Mouse (Mus musculus) heart, embryonic 14.5 days (tissue): Measurements from ENCODE around the gene Exosc8. TPM values are rescaled to one million over a fixed set of nuclear protein-coding genes. Genes with fewer than 3 reads are reported as not detected.

Source experiments
- ATAC-seq: fragments of 200-750 bp; cut with Nextera tagmentation; 2 replicates; pipeline ENCODE4 v1.8.0; 2017; ENCODE audit warnings: low read depth, moderate TSS enrichment; ENCODE audit not compliant: insufficient number of reproducible peaks, insufficient read depth, low FRiP score
- H3K27ac ChIP-seq, 2 experiments: fragments of 200-500 bp in 1 of 2; fragments of 300-500 bp in 1 of 2; sonication (generic) in 1 of 2; replicated peaks in 1 of 2; 2 replicates each; pipeline ENCODE4 v1.5.1; 2012 to 2014; ENCODE audit warnings: low read depth in 2 of 2, low read length in 2 of 2, control low read depth in 1 of 2, mild to moderate bottlenecking in 1 of 2, mixed read lengths in 1 of 2; ENCODE audit not compliant: control insufficient read depth in 1 of 2, insufficient read depth in 1 of 2
- H3K27me3 ChIP-seq: fragments of 300-500 bp; sonication (generic); 2 replicates; pipeline ENCODE4 v1.6.1; 2014; ENCODE audit warnings: mild to moderate bottlenecking, low read length, control low read depth; ENCODE audit not compliant: control insufficient read depth, insufficient read depth
- H3K36me3 ChIP-seq: fragments of 300-500 bp; sonication (generic); 2 replicates; pipeline ENCODE4 v1.6.1; 2014; ENCODE audit warnings: mild to moderate bottlenecking, control low read depth, low read length, mixed read lengths; ENCODE audit not compliant: control insufficient read depth, insufficient read depth
- H3K4me1 ChIP-seq, 2 experiments: fragments of 200-500 bp in 1 of 2; fragments of 300-500 bp in 1 of 2; sonication (generic) in 1 of 2; 2 replicates each; pipeline ENCODE4 v1.6.1; 2012 to 2014; ENCODE audit warnings: low read length in 2 of 2, control low read depth in 1 of 2, mixed read lengths in 1 of 2; ENCODE audit not compliant: control insufficient read depth in 2 of 2, insufficient read depth in 2 of 2
- H3K4me2 ChIP-seq: fragments of 300-500 bp; sonication (generic); 2 replicates; pipeline ENCODE4 v1.6.1; 2014; ENCODE audit warnings: mild to moderate bottlenecking, low read length
- H3K4me3 ChIP-seq, 2 experiments: fragments of 200-500 bp in 1 of 2; fragments of 300-500 bp in 1 of 2; sonication (generic) in 1 of 2; 2 replicates each; pipeline ENCODE4 v1.5.1; 2012 to 2014; ENCODE audit warnings: low read length in 2 of 2, mild to moderate bottlenecking in 2 of 2, control low read depth in 1 of 2, low read depth in 1 of 2, moderate library complexity in 1 of 2; ENCODE audit not compliant: control insufficient read depth in 1 of 2, insufficient read depth in 1 of 2
- H3K9ac ChIP-seq: fragments of 300-500 bp; sonication (generic); 2 replicates; pipeline ENCODE4 v1.6.1; 2014; ENCODE audit warnings: mild to moderate bottlenecking, low read length
- H3K9me3 ChIP-seq: fragments of 300-500 bp; sonication (generic); 2 replicates; pipeline ENCODE4 v1.6.1; 2016; ENCODE audit warnings: low read length, control low read depth; ENCODE audit not compliant: control insufficient read depth
- WGBS: fragments of 180-500 bp; shearing (Covaris S2); extraction: QIAGEN DNeasy Blood & Tissue Kit; methylation state at CpG from one replicate; pipeline ENCODE4 v1.1.7; 2014; 5-methylcytosine and 5-hydroxymethylcytosine counted together
- polyA plus RNA-seq: library from polyadenylated mRNA; unstranded; fragments of >200 nt; fragmentation: Nextera tagmentation; extraction: Ambion mirVana; gene quantifications from 2 replicates; pipeline ENCODE4 v1.2.1, GENCODE M21; 2014

The Exosc8 gene
- polyA plus RNA-seq, 1 experiment from 2014 or later = 79.7 TPM

DNA sequence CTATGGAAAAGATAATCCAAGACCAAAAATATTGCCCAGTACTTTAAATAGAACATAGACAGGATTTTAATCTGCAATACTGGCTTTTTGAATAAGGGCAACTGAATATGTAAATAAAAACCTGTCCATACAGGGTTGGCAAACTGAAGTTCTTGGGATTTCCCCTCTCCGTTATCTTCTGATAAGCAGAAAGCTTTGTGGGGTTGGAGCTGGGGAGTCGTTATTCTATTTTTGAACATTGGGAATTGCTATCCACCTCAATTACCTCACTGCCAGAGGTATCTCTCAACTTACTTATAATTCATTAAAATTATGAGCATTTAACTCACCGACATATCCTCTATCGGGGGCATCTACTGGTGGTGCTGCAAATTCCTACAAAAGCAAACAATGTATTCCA lies 2.8 kb downstream of the Exosc8 start:
- no peak for ATAC-seq
- no peaks in the 10 kb centered on the region for H3K27me3 ChIP-seq
- H3K27ac ChIP-seq = no peak overlapping the region
- no peak overlapping the region for H3K4me3 ChIP-seq
- H3K9me3 ChIP-seq = no peaks in the 10 kb centered on the region
- peaks cover 0 to 12% of the 10 kb centered on the region in 2 experiments; a peak in 1 of 4 replicates for H3K4me1 ChIP-seq
- H3K36me3 ChIP-seq = peaks cover 61% of the 10 kb centered on the region
- no peak overlapping the region for H3K9ac ChIP-seq
- H3K4me2 ChIP-seq = no peak overlapping the region
- WGBS = 62% methylated on average over 4 of the region's 4 CpGs

DNA sequence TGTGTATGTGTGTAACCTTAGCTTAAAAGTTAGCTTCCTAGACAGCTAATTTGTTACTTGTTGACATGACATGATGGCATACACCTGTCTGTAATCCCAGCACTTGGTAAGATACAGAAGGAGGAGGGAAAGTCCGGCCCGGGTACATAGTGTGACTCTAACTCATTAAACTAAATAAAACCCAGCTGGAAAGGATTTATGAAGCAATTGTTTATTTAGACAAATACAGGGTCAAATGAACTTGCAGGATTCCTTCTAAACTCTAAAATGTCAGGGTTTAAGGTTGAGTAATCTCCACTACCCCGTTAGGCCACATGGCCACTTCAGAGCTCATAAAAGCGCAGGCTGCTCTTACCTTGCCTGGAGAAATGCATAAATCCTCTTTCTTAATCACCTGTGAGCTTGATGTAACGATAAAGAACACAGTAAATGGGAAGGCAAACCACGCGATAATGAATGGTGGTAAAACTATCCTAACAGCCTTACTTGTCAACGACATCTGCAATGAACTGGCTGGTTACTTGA lies 3.5 kb downstream of the Exosc8 start:
- Histone ChIP-seq H3K27me3 (no peaks in the 10 kb centered on the region), H3K36me3 (peaks cover 68% of the 10 kb centered on the region), H3K9me3 (no peaks in the 10 kb centered on the region), H3K4me1 (peaks cover 0 to 12% of the 10 kb centered on the region in 2 experiments; a peak in 1 of 4 replicates), H3K4me2 (no peak overlapping the region), H3K9ac (no peak overlapping the region), H3K4me3 (no peak overlapping the region), H3K27ac (no peak overlapping the region)
- WGBS = 89% methylated on average over 8 of the region's 8 CpGs
- ATAC-seq = no peak

DNA sequence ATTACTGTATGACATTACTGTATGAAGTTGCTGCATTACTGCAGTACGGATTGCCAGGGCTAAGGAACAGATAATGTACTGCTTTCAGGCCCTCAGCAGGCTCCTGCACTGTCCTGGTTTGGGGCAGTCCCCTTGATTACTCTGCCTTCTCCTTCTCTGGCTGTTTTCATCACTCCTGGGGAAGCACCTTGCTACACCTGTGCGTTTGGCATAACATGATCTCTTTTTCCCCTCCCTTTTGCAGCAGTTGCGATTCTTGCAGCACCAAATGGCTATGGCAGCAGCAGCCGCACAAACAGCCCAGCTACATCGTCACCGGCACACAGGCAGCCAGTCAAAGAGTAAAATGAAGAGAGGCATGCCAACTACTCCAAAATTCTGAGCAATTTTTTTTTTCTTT lies 7.1 kb downstream of the Exosc8 start:
- Histone ChIP-seq H3K9me3 (no peaks in the 10 kb centered on the region), H3K27ac (no peak overlapping the region), H3K9ac (no peak overlapping the region), H3K4me1 (peaks cover 0 to 6% of the 10 kb centered on the region in 2 experiments; a peak in 1 of 4 replicates), H3K27me3 (no peaks in the 10 kb centered on the region), H3K4me2 (no peak overlapping the region), H3K36me3 (peaks cover 89% of the 10 kb centered on the region), H3K4me3 (no peak overlapping the region)
- ATAC-seq = no peak
- 90% methylated on average over 6 of the region's 6 CpGs for WGBS

DNA sequence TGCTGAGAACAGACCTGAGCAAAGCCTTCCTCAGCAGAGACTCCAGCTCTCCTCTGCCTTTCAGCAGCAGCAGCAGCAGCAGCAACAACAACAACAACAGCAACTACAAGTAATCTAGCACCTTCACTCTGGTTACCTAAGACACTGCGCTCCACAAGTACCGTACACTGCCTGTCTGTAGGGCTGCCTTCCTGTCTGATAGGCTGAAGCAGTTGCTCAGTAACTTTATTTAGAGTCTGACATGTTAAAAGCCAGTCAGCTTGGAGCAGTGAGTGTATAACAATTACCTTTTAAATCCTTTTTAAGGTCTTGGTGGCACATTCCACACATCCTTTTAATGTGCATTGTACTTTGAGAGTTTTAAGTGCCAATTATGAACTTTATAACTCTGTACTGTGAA lies 7.6 kb downstream of the Exosc8 start:
- H3K27ac ChIP-seq = no peak overlapping the region
- H3K4me1 ChIP-seq = peaks cover 0 to 3% of the 10 kb centered on the region in 2 experiments; a peak in 1 of 4 replicates
- H3K4me3 ChIP-seq = no peak overlapping the region
- no peak for ATAC-seq
- H3K4me2 ChIP-seq = no peak overlapping the region
- H3K9me3 ChIP-seq = no peaks in the 10 kb centered on the region
- peaks cover 89% of the 10 kb centered on the region for H3K36me3 ChIP-seq
- H3K27me3 ChIP-seq = no peaks in the 10 kb centered on the region
- 91% methylated on average over 2 of the region's 2 CpGs for WGBS
- no peak overlapping the region for H3K9ac ChIP-seq

DNA sequence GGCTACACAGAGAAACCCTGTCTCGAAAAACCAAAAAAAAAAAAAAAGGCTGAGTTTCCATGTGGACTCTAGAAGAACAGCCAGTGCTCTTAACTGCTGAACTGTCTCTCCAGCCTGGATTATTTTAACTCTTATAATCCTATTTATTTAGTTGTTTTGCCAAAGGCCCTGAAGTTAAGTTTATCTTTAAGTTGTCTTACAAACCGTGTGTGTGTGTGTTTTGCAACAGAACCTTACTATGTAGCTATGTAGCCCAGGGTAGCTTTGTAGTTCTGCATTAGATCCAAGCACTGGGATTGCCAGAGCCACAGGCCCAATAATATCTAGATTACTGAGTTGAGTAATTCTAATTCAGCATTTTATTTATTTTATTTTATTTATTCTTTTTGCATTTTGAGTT lies 9.8 kb downstream of the Exosc8 start:
- Histone ChIP-seq H3K27me3 (no peaks in the 10 kb centered on the region), H3K9ac (no peak overlapping the region), H3K27ac (no peak overlapping the region), H3K4me2 (no peak overlapping the region), H3K4me1 (no peaks in the 10 kb centered on the region), H3K36me3 (peaks cover 89% of the 10 kb centered on the region), H3K9me3 (no peaks in the 10 kb centered on the region), H3K4me3 (no peak overlapping the region)
- ATAC-seq = no peak
- WGBS = 75% methylated on average over 2 of the region's 2 CpGs

DNA sequence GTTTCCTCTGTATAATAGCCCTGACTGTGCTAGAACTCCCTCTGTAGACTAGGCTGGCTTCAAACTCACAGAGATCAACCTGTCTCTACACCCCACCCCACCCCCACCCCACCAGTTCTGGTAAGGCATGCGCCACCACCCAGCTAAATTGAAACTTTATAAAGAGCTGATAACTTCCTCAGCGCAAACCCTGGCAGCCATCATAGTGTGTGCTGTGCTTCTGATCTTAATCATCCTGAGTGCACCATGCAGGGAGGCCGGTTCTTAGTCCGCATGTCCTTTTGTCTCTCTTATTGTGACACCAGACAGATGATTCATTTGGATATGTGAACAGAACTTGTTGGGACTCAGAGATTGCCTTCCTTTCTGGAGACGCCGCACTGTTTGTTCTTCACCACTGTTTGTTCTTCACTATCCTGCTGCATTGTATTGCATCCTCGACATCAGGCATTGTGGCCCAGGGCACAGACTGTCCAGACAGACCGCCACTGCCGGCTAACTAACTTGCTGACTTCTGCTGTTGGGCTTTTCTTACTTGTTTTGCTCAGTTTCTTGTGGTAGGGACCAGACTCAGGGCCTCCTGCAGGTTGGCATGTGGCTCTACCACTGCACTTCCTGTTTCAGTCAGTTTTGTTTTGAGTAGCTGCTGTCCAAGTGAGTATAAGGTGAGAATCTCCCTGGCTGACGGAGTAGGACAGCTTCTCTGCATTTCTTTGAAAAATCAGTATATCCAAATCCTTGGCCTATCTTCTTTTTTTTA lies 11.3 kb downstream of the Exosc8 start:
- no peaks in the 10 kb centered on the region for H3K27me3 ChIP-seq
- H3K4me3 ChIP-seq = no peak overlapping the region
- no peak overlapping the region for H3K27ac ChIP-seq
- H3K9ac ChIP-seq = no peak overlapping the region
- WGBS = 88% methylated on average over 10 of the region's 10 CpGs
- H3K4me2 ChIP-seq = no peak overlapping the region
- peaks cover 85% of the 10 kb centered on the region for H3K36me3 ChIP-seq
- no peak for ATAC-seq
- no peaks in the 10 kb centered on the region for H3K4me1 ChIP-seq
- no peaks in the 10 kb centered on the region for H3K9me3 ChIP-seq

DNA sequence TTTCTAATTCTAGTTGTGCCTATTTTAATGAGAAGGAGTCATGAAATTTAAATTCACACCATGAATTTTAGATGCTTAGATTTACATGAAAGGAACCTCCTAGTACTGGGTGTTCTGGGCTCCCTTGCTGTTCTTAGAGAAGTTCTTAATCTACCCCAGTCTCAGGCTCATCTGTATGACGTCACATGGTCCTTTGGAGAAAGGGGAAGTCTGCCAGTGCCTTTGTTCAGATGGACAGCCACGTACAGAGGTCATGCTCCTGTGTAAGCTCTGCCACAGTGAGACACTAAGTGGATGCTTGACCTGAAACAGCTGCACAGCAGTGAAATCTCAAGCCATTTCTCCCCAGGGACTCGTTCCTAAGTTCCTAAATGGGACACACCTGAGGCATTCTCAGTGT lies 16.2 kb downstream of the Exosc8 start:
- no peaks in the 10 kb centered on the region for H3K4me1 ChIP-seq
- WGBS = 75% methylated on average over 3 of the region's 3 CpGs
- H3K36me3 ChIP-seq = peaks cover 94% of the 10 kb centered on the region
- no peak overlapping the region for H3K4me2 ChIP-seq
- no peaks in the 10 kb centered on the region for H3K9me3 ChIP-seq
- no peak overlapping the region for H3K9ac ChIP-seq
- H3K27ac ChIP-seq = no peak overlapping the region
- H3K4me3 ChIP-seq = no peak overlapping the region
- H3K27me3 ChIP-seq = no peaks in the 10 kb centered on the region
- ATAC-seq = no peak; the same call in 1 of the 2 replicates
